Mouse (Mus musculus) embryonic facial prominence, embryonic 14.5 days (tissue): ENCODE measurements around the gene Gpd1l. TPM values are rescaled to one million over a fixed set of nuclear protein-coding genes. Genes with fewer than 3 reads are reported as not detected.

Experiments
- ATAC-seq: fragments of 200-750 bp; cut with Nextera tagmentation; 2 replicates; pipeline ENCODE4 v1.8.0; 2017; ENCODE audit warnings: low read depth, moderate number of reproducible peaks, moderate TSS enrichment
- DNase-seq: peaks from one replicate; pipeline ENCODE4 v3.0.0-alpha.2; 2015; ENCODE audit warnings: low spot score
- H3K27ac ChIP-seq: fragments of 300-500 bp; sonication (generic); replicated peaks from 2 replicates; pipeline ENCODE4 v1.5.1; 2014; ENCODE audit warnings: low read depth, mild to moderate bottlenecking, low read length, moderate library complexity
- H3K27me3 ChIP-seq: fragments of 300-500 bp; sonication (generic); replicated peaks from 2 replicates; pipeline ENCODE4 v1.6.1; 2014; ENCODE audit warnings: low read length; ENCODE audit not compliant: control insufficient read depth, insufficient read depth
- H3K36me3 ChIP-seq: fragments of 300-500 bp; sonication (generic); 2 replicates; pipeline ENCODE4 v1.6.1; 2014; ENCODE audit warnings: low read length, mixed read lengths; ENCODE audit not compliant: control insufficient read depth, insufficient read depth
- H3K4me1 ChIP-seq: fragments of 300-500 bp; sonication (generic); 2 replicates; pipeline ENCODE4 v1.6.1; 2014; ENCODE audit warnings: antibody characterized with exemption, low read length; ENCODE audit not compliant: control insufficient read depth, insufficient read depth
- H3K4me2 ChIP-seq: fragments of 300-500 bp; sonication (generic); 2 replicates; pipeline ENCODE4 v1.6.1; 2014; ENCODE audit warnings: low read depth, mild to moderate bottlenecking, low read length, moderate library complexity, mixed read lengths
- H3K4me3 ChIP-seq: fragments of 300-500 bp; sonication (generic); 2 replicates; pipeline ENCODE4 v1.5.1; 2014; ENCODE audit warnings: low read depth, mild to moderate bottlenecking, low read length
- H3K9ac ChIP-seq: fragments of 300-500 bp; sonication (generic); 2 replicates; pipeline ENCODE4 v1.6.1; 2014; ENCODE audit warnings: low read depth, mild to moderate bottlenecking, low read length, moderate library complexity, mixed read lengths
- H3K9me3 ChIP-seq: fragments of 300-500 bp; sonication (generic); 2 replicates; pipeline ENCODE4 v1.6.1; 2016; ENCODE audit warnings: low read length; ENCODE audit not compliant: control insufficient read depth
- WGBS: fragments of 180-500 bp; shearing (Covaris S2); extraction: QIAGEN DNeasy Blood & Tissue Kit; methylation state at CpG from one replicate; pipeline ENCODE4 v1.1.7; 2014; 5-methylcytosine and 5-hydroxymethylcytosine counted together
- polyA plus RNA-seq: library from polyadenylated mRNA; unstranded; fragments of >200 nt; fragmentation: Nextera tagmentation; extraction: Ambion mirVana; gene quantifications from 2 replicates; pipeline ENCODE4 v1.2.1, GENCODE M21; 2014

Gene Gpd1l
- polyA plus RNA-seq, 1 experiment from 2014 or later, result 10.3 TPM

DNA sequence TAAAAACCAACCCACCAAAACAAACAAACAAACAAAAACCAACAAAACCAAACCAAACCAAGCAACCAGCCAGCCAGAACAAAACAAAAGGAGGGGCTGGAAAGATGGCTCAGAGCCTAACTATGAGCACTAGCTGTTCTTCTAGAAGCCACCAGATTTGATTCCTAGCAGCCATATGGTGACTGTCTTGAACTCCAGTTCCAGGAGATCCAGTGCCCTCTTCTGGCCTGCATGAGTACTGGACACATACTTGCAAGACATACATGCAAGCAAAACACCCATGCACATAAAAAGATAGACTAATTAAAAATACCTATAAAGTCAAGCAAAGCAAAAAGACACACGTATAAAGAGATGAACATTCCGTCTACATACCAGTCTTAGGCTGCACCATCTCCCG lies 46.1 kb downstream of the Gpd1l start:
- H3K4me3 ChIP-seq, result no peak overlapping the region
- H3K9me3 ChIP-seq, result peaks cover 3% of the 10 kb centered on the region; the same call in 1 of the 2 replicates
- peak; percentile 59 for DNase-seq
- no peak overlapping the region for H3K27ac ChIP-seq
- H3K27me3 ChIP-seq, result no peaks in the 10 kb centered on the region
- no peak overlapping the region for H3K9ac ChIP-seq
- WGBS, result 90% methylated on average over 3 of the region's 3 CpGs
- no peak for ATAC-seq
- no peak overlapping the region for H3K4me2 ChIP-seq
- no peaks in the 10 kb centered on the region for H3K4me1 ChIP-seq
- no peaks in the 10 kb centered on the region for H3K36me3 ChIP-seq

DNA sequence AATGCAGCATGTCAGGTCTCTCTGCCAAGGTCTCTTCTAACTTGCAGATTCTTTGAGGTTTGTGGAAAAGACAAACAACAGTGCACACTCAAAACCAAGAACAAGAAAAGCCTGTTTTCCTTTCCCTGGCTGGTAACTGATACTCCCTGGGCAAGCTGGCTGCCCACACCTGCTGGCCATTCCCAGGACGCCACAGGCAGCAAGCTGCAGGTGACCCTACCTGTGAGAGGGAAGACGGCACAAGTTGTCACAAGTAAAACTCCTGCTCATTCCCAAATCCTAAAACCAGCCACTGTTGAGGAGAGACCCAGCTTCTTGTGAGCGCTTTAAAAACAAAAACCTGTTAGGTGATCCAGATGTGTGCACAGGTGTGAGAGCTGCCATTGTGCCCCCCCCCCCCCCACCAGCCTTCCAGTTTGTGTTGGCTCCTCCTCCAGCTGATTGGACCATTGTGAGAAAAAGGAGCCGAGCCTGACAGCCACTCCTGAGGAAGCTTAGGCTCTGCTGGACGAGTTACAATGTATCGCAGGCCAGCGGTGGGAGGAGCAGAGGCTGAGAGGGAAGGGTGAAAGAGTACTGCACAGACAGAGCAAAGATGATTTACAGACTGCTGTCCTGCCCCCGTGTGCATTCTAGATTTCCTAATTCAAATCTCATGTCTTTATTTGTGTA lies 47.7 kb downstream of the Gpd1l start:
- H3K4me1 ChIP-seq, result no peaks in the 10 kb centered on the region
- no peak overlapping the region for H3K4me3 ChIP-seq
- DNase-seq, result peak; percentile 81
- H3K27ac ChIP-seq, result no peak overlapping the region; the same call in 1 of the 2 replicates
- H3K9ac ChIP-seq, result no peak overlapping the region
- H3K9me3 ChIP-seq, result peaks cover 3% of the 10 kb centered on the region; the same call in 1 of the 2 replicates
- no peaks in the 10 kb centered on the region for H3K36me3 ChIP-seq
- peak overlapping the region; percentile 28; the same call in 1 of the 2 replicates for H3K4me2 ChIP-seq
- 19% methylated on average over 8 of the region's 8 CpGs for WGBS
- peak; percentile 85 for ATAC-seq
- H3K27me3 ChIP-seq, result no peaks in the 10 kb centered on the region

DNA sequence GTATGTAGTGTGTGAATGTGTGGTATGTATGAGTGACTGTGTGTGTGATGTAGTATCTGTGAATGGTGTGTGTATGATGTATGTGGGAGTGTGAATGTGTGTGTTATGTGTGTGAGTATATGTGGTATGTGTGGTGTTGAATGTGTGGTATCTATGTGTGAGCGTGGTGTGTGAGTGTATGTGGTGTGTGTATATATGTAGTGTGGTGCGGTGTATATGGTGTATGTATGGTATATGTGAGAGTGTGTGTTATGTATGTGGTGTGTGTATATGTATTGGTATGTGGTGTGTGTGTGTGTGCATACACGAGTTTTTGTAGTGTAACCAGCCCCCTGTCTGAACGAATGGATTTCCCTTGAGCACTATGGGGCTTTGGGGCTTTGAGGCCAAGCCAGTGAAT lies 48.2 kb downstream of the Gpd1l start:
- Histone ChIP-seq H3K9me3 (peaks cover 3% of the 10 kb centered on the region; the same call in 1 of the 2 replicates), H3K9ac (no peak overlapping the region), H3K4me2 (no peak overlapping the region), H3K27ac (no peak overlapping the region; the same call in 1 of the 2 replicates), H3K36me3 (no peaks in the 10 kb centered on the region), H3K4me1 (no peaks in the 10 kb centered on the region), H3K4me3 (no peak overlapping the region), H3K27me3 (no peaks in the 10 kb centered on the region)
- 69% methylated on average over 4 of the region's 4 CpGs for WGBS
- DNase-seq (no peak), ATAC-seq (0 out of 2 replicates have a peak, but pooled peaks have one; percentile 10)

DNA sequence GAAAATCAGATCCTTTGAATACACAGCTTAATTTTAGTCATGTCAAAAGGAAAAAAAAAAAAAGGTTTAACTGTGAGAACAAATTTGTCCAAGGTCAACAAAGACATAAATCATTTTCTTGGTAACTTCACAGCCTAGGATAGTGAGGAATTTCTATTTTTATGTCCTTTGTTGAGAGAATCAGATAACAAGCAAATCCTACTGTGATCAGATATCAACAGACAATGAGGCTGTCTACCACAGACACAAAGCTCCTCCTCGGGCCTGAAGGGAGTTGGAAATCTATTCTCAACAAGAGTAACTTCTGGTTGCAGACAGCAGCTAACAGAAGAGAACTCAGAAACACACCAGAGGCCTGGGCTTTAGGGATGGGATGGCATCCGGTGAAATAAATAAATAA lies 51.8 kb downstream of the Gpd1l start:
- no peaks in the 10 kb centered on the region for H3K4me1 ChIP-seq
- H3K4me2 ChIP-seq, result no peak overlapping the region
- H3K4me3 ChIP-seq, result no peak overlapping the region
- no peaks in the 10 kb centered on the region for H3K27me3 ChIP-seq
- 73% methylated on average over 2 of the region's 2 CpGs for WGBS
- DNase-seq, result no peak
- ATAC-seq, result no peak
- H3K9ac ChIP-seq, result no peak overlapping the region
- no peaks in the 10 kb centered on the region for H3K9me3 ChIP-seq
- H3K36me3 ChIP-seq, result no peaks in the 10 kb centered on the region
- H3K27ac ChIP-seq, result no peak overlapping the region

DNA sequence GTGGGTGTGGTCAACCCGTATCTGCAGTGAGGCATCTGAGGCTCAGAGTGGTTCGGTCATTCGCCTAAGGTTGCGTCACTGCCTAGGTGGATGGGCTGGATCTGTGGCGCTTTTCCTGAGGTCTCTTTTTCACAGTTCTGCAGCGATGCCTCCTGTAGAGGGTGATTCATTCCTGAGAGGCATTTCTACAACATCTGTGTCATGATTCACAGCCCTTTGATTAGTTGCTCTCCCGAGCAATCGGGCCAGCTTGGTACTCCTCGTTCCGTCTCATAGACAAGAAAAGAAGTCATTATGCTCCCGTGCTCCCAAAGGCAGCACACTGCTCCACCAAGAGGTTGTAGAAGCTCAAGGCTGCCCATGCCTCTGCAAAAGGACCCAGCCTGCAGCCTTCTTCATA lies 78.5 kb downstream of the Gpd1l start:
- Histone ChIP-seq H3K36me3 (no peaks in the 10 kb centered on the region), H3K27ac (no peak overlapping the region), H3K4me1 (no peaks in the 10 kb centered on the region), H3K4me2 (no peak overlapping the region), H3K9me3 (no peaks in the 10 kb centered on the region), H3K27me3 (no peaks in the 10 kb centered on the region), H3K9ac (no peak overlapping the region), H3K4me3 (no peak overlapping the region)
- no peak for DNase-seq
- WGBS, result 63% methylated on average over 11 of the region's 11 CpGs
- no peak for ATAC-seq

DNA sequence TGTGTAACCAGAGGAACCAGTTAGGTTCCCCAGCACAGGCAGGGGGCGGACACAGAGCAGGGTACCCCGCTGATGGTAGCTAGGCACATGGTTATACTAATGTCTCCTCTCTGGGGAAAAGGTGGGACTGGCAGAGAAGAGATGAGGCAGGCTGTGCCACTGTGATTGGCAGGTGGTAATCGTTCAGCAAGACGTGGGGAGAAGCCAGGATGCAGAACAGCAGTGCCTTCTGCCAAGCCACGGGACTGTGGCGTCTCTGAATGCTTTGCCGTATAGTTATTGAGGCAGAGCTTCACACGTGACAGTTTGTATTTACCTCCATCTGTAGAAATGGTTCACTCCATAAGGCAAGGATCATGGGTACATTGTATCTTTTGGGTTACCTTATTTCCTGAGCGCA lies 79.1 kb downstream of the Gpd1l start:
- Histone ChIP-seq H3K4me1 (no peaks in the 10 kb centered on the region), H3K9me3 (no peaks in the 10 kb centered on the region), H3K36me3 (no peaks in the 10 kb centered on the region), H3K9ac (no peak overlapping the region), H3K4me3 (no peak overlapping the region), H3K27ac (no peak overlapping the region), H3K27me3 (no peaks in the 10 kb centered on the region), H3K4me2 (no peak overlapping the region)
- DNase-seq (no peak), ATAC-seq (0 out of 2 replicates have a peak, but pooled peaks have one; percentile 9)
- WGBS, result 64% methylated on average over 9 of the region's 9 CpGs

DNA sequence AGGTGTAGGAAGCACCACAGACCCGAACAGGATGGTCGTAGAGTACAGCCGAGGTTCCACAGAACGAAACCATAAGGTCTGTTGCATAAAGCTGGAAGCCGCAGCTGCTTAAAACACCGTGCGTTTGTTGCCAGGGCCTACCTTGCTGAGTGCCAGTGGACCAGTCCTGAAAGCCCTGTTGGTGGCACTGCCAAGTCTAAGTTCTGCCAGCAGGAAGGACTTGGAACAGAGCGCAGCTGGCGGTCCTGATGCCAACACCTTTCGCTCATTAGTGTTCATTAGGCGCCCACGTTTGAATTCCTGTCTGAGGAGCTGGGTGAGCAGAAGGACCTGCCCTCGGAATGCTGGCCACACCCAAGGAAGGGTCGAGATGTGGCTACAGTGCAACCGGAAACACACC lies 80.5 kb downstream of the Gpd1l start:
- Histone ChIP-seq H3K36me3 (no peaks in the 10 kb centered on the region), H3K27ac (no peak overlapping the region), H3K4me3 (no peak overlapping the region), H3K27me3 (no peaks in the 10 kb centered on the region), H3K4me1 (no peaks in the 10 kb centered on the region), H3K9ac (no peak overlapping the region), H3K4me2 (no peak overlapping the region), H3K9me3 (no peaks in the 10 kb centered on the region)
- DNase-seq (no peak), ATAC-seq (no peak)
- 75% methylated on average over 15 of the region's 15 CpGs for WGBS

DNA sequence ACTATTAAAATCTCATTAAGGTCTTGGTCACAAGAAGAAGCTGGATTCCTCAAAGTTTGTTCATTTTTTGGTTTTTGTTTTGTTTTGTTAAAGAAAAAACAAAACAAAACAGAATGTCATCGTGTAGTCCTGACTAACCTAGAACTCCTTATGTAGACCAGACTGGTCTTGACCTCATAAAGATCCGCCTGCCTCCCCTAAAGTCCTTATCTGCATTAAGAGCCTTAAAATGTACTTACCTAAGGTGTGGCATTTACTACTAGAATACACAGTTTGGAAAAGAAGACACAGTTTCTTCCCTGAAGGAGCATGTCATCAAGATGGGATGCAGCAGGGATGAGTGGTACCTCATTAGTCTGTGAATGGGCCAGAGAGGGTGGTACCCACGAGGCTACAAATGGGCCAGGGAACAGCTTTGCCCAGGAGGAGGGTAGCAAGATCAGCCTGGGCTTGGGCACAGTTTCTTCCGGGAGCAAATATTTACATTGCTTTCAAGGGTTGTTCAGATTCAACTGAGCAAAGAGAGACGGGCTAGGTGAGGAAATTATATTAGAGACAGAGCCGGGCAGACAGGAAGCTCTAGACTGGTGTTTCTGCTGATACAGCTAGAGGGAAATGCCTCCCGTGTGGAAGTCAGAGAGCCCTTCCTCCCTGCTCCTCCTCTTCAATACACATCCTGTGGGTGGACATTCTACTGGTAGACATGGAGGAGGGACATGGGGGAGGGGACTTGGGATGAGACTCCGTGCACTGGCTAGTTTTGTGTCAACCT lies 82.2 kb downstream of the Gpd1l start:
- DNase-seq, result no peak
- Histone ChIP-seq H3K9me3 (no peaks in the 10 kb centered on the region), H3K27ac (no peak overlapping the region), H3K4me1 (no peaks in the 10 kb centered on the region), H3K9ac (no peak overlapping the region), H3K27me3 (no peaks in the 10 kb centered on the region), H3K4me2 (no peak overlapping the region), H3K4me3 (no peak overlapping the region), H3K36me3 (no peaks in the 10 kb centered on the region)
- WGBS, result 58% methylated on average over 8 of the region's 8 CpGs
- ATAC-seq, result no peak
